Mouse (Mus musculus) lung, postnatal 0 days (tissue): Measurements from ENCODE around the gene Ly6g6e.

Experiments
- CTCF ChIP-seq: IDR thresholded peaks from 2 replicates; pipeline ENCODE4 v1.5.1; 2016; ENCODE audit warnings: antibody characterized with exemption, mild to moderate bottlenecking
- EP300 ChIP-seq: IDR thresholded peaks from 2 replicates; pipeline ENCODE4 v1.6.1; 2016; ENCODE audit warnings: antibody characterized with exemption, mild to moderate bottlenecking, control low read depth

DNA sequence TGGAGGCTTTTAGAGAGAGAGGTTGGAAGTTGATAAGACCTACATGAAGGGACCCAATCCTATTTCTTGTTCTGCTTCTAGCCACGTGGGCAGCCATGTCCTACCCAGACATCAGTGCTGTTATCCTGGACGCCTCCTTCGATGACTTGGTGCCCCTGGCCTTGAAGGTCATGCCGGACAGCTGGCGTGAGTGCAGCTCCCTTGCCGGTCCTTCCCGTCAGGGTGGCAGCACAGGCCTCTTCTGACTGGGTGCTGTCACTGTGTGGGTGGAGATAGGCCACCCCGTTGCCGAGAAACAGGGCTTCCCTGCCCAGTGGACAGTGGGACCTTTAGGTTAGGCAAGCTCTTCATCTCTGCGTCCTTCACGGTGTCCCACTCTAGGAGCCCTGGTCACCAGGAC, 24.5 kb downstream of the Ly6g6e start:
- TF ChIP-seq EP300 (no peak), CTCF (no peak)
